Mouse (Mus musculus): Measurements from ENCODE around the gene Tmem9. TPM values are rescaled to one million over a fixed set of nuclear protein-coding genes. Genes with fewer than 3 reads are reported as not detected.

Tmem9 gene
- 178 and 195 TPM in 2 replicates for polyA plus RNA-seq (2015; fragmentation: Nextera tagmentation; extraction: Ambion mirVana)

DNA sequence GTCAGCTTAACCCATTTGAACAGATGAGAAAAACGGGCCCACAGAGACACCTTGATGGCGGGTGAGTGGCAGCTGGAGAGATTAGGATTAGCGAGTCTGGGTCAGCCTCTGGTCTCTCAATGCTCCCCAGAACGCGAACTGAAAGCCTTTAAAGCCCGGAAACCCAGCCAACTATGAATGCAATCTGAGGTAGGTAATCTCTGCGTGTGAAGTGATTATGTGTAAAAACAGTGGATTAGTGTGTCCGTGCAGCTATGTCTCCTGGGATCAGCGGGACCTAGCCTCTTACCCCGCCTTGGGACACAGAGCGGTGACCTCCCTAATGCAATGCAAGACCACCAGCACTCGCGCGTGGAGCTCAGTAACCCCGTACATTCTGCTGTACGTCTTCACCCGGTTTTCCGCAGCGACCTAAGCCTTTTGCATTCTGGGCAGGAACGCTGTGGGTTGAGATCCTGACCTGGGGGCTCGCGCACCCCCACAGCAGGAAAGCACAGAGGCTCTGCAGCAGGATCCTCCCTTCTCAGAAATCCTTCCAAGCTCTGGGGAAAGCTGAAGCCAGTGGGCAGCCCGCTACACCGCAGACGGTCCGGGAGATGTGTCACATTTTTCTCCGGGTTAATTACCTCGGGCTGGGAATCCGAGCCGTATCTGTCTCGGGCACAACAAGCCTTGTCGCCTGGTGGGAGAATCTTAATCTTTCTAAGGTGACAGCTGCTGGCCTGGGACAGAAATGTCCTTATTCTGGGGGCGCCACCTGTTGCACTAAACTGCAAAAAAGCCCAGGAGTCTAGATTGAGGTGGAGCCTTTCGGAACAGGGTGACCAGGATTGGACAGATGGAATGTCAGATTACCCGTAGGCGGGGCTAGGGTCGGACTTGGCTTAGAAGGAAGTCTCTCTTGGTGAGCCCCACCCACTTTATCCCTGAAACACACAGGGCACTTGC is at the start of gene Tmem9:
Tmem9 (plus strand) TSS at position 940 of the 948 bp plus-strand sequence.

DNA sequence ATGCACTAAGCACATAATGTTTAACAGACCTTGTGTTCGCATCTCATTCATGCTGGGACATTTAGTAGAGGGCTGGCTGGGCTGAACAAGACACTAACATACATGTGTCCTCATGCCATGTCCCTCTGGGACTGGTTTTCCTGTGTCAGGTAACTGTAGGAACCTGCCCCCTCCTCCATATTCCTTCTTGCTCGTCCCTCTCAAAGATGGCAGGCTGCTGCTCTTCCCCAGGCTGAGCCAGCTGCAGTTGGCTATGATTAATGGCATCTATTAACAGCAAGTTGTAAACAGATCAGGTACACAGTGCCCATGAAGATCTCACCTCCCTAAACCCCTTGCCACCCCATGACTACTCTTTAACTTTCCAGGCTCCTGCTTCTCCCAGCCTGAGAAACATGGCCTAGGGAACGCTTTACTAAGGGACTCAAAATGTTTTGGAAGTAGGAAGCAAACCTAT is 1.6 kb upstream of the Tmem9 start, which contains the start of gene Igfn1:
Igfn1 (minus strand) TSS at position 51 of the 457 bp plus-strand sequence.

DNA sequence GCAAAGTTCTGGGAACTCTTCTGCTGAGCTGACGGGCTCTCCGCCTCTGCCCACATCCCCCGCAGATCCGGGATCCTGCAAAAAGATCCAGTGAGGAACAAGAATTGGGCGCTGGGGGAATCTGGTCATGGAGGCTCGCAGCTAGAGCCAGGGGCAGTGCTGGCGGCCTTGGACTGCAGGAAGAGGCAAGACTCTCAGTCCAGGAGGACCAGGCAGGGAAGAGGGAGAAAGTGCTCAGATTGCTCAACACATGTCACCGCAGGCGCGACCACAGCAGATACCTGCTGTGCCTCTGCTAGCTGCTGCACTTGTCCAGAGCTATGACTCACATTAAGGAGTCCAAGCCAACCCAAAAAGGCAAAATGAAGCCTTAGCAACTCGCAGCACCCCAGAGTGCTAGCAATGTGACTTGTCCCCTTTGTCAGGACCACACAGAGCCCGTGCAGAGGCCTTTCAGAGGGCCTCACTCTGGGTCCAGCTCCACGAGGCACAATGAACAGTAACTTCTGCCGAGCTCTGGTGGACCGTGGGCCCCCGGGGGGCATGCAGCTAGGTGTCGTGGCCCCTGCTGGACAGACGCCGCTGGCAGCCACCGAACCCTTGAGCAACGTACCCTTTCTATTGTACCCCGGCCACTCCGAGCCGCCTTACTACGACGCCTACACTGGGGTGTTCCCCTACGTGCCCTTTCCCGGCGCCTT is 42.5 kb downstream of the Tmem9 start, which contains the start of gene Ascl5:
Ascl5 (plus strand) TSS at position 493 of the 701 bp plus-strand sequence.

DNA sequence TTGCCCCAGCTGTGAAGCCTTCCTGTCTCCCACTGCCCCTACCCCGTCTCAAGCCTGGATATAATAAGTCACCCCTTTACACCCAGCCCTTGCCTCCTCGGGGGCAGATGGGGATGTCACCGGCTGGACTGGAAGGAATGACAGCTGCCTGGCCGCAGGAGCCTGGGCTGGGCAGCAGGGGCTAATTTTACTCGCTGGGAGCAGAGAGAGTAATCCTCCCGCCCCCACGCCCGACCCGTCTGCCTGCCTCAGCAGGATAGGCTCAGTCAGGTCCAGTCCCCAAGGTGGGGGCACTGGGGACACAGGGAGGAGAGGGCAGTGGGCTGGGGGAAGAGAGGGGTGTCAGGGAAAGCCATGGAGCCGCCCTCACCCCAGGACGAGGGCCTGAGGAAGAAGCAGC is 44.6 kb downstream of the Tmem9 start, which contains the start of gene Cacna1s:
Cacna1s (plus strand) TSS at position 204 of the 400 bp plus-strand sequence.

Other genes starting within 250 kb of the Tmem9 start
- gene Phlda3, start 242.0 kb upstream of the Tmem9 start, polyA plus RNA-seq (2015; fragmentation: Nextera tagmentation; extraction: Ambion mirVana) = 72.6 and 96.0 TPM in 2 replicates
- 8.0 and 9.8 TPM in 2 replicates for gene Tnni1, start 228.7 kb upstream of the Tmem9 start, polyA plus RNA-seq (2015; fragmentation: Nextera tagmentation; extraction: Ambion mirVana)
- gene Lad1, start 189.6 kb upstream of the Tmem9 start, polyA plus RNA-seq (2015; fragmentation: Nextera tagmentation; extraction: Ambion mirVana) = 1.8 and 2.1 TPM in 2 replicates
- 6.5 and 20.7 TPM in 2 replicates for gene Tnnt2, start 171.8 kb upstream of the Tmem9 start, polyA plus RNA-seq (2015; fragmentation: Nextera tagmentation; extraction: Ambion mirVana)
- 0.08 and 0.13 TPM in 2 replicates for gene Pkp1, start 88.9 kb upstream of the Tmem9 start, polyA plus RNA-seq (2015; fragmentation: Nextera tagmentation; extraction: Ambion mirVana)
- 0.14 and 0.20 TPM in 2 replicates for gene Igfn1, start 1.8 kb upstream of the Tmem9 start, polyA plus RNA-seq (2015; fragmentation: Nextera tagmentation; extraction: Ambion mirVana)
- gene Ascl5, start 42.7 kb downstream of the Tmem9 start, polyA plus RNA-seq (2015; fragmentation: Nextera tagmentation; extraction: Ambion mirVana) = not detected in 2 replicates
- gene Cacna1s, start 44.6 kb downstream of the Tmem9 start, polyA plus RNA-seq (2015; fragmentation: Nextera tagmentation; extraction: Ambion mirVana) = 0.09 and 1.3 TPM in 2 replicates
- 0.54 and 0.90 TPM in 2 replicates for gene Kif21b, start 123.2 kb downstream of the Tmem9 start, polyA plus RNA-seq (2015; fragmentation: Nextera tagmentation; extraction: Ambion mirVana)
- not detected in 2 replicates for gene Mroh3, start 204.7 kb downstream of the Tmem9 start, polyA plus RNA-seq (2015; fragmentation: Nextera tagmentation; extraction: Ambion mirVana)
- gene Inava, start 226.1 kb downstream of the Tmem9 start, polyA plus RNA-seq (2015; fragmentation: Nextera tagmentation; extraction: Ambion mirVana) = 0.11 and 0.76 TPM in 2 replicates

Measured in adrenal gland, postnatal 0 days (tissue).